Mouse (Mus musculus): ENCODE results near the gene Aldh4a1. TPM values are rescaled to one million over a fixed set of nuclear protein-coding genes. Genes with fewer than 3 reads are reported as not detected.

Aldh4a1 gene
- polyA plus RNA-seq, 1 experiment from 2014 or later: 15.4 TPM

DNA sequence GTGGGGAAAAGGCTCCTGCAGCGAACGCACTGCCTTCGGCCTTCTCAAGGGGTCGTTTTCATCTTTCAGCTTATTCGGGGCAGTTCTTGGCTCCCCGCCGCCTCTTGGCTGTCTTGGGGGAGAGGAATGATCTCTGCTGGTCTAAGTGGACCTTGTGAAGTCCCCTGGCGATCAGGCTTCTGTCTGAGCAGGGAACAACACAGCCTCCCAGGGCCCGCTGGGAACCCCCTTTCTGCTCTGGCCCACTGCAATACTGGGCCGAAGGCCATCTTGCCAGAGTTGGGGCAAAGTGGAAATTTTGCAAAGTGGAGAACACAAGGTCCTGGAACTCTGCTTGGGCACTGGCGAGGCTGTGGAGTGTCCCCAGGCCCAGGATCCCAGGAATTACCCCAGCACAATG is 38.0 kb upstream of the Aldh4a1 start:
- Histone ChIP-seq H3K4me1 (ENCODE audit: control insufficient read depth, insufficient read depth, low read length) (peaks cover 49% of the 10 kb centered on the region), H3K9me3 (ENCODE audit: control insufficient read depth, low read length) (no peaks in the 10 kb centered on the region), H3K36me3 (ENCODE audit: control insufficient read depth, insufficient read depth, low read length) (no peaks in the 10 kb centered on the region), H3K27ac (replicated peaks; ENCODE audit: low read depth, low read length) (no peak overlapping the region), H3K27me3 (ENCODE audit: control insufficient read depth, insufficient read depth, low read length) (no peaks in the 10 kb centered on the region), H3K4me2 (ENCODE audit: low read depth, severe bottlenecking) (no peak overlapping the region), H3K4me3 (ENCODE audit: low read depth, low read length) (no peak overlapping the region), H3K9ac (ENCODE audit: low read length) (no peak overlapping the region)
- WGBS: 82% methylated on average over 11 of the region's 11 CpGs
- ATAC-seq (ENCODE audit: insufficient number of reproducible peaks, low FRiP score, low TSS enrichment, low read depth) (no peak), DNase-seq (ENCODE audit: low spot score) (no peak)

DNA sequence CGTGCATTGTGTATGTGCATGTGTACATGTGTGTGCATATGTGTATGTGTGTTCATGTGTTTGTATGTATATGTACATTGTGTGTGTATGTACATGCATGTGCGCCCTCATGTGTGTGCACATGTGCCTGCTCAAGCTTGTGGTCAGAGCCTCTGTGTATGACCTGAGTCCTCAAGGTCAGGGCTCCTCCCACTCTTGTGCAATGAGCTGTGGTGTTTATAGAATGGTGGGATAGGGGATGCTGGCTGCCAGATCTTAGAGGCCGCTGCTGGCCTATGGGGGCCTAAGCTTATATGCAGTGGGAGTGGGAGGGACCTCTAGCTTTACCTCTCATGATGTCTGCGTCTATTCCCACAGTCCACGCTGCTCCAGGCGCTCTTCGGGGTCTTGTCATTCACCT is 37.0 kb upstream of the Aldh4a1 start:
- DNase-seq (ENCODE audit: low spot score): no peak
- H3K9me3 ChIP-seq (ENCODE audit: control insufficient read depth, low read length): no peaks in the 10 kb centered on the region
- H3K4me3 ChIP-seq (ENCODE audit: low read depth, low read length): no peak overlapping the region
- 88% methylated on average over 7 of the region's 7 CpGs for WGBS
- no peak overlapping the region for H3K4me2 ChIP-seq (ENCODE audit: low read depth, severe bottlenecking)
- ATAC-seq (ENCODE audit: insufficient number of reproducible peaks, low FRiP score, low TSS enrichment, low read depth): no peak
- peaks cover 49% of the 10 kb centered on the region for H3K4me1 ChIP-seq (ENCODE audit: control insufficient read depth, insufficient read depth, low read length)
- no peak overlapping the region for H3K9ac ChIP-seq (ENCODE audit: low read length)
- H3K27me3 ChIP-seq (ENCODE audit: control insufficient read depth, insufficient read depth, low read length): no peaks in the 10 kb centered on the region
- H3K36me3 ChIP-seq (ENCODE audit: control insufficient read depth, insufficient read depth, low read length): no peaks in the 10 kb centered on the region
- no peak overlapping the region for H3K27ac ChIP-seq (replicated peaks; ENCODE audit: low read depth, low read length)

DNA sequence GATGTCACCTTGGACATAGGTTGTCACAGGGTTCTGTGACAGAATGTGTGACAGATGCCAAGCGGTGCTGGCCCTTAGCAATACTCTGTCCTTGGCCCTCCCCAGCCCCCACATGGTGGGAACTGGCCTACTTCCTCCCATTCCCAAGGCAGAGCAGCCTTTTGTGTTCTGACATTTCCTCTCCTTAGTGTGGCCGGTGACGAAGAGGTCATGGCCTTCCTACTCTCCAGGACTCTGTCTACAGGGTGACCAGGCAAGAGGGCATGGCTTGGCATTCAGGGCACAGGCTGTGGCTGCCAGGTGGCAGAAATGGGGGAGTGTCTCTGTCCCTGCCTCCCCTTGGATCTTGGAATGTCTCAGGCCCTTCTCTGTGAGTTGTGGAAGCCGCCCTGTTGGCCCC is 35.3 kb upstream of the Aldh4a1 start:
- no peak for ATAC-seq (ENCODE audit: insufficient number of reproducible peaks, low FRiP score, low TSS enrichment, low read depth)
- Histone ChIP-seq H3K4me3 (ENCODE audit: low read depth, low read length) (no peak overlapping the region), H3K27me3 (ENCODE audit: control insufficient read depth, insufficient read depth, low read length) (no peaks in the 10 kb centered on the region), H3K9me3 (ENCODE audit: control insufficient read depth, low read length) (no peaks in the 10 kb centered on the region), H3K4me1 (ENCODE audit: control insufficient read depth, insufficient read depth, low read length) (peaks cover 35% of the 10 kb centered on the region), H3K9ac (ENCODE audit: low read length) (no peak overlapping the region), H3K27ac (replicated peaks; ENCODE audit: low read depth, low read length) (no peak overlapping the region), H3K4me2 (ENCODE audit: low read depth, severe bottlenecking) (no peak overlapping the region), H3K36me3 (ENCODE audit: control insufficient read depth, insufficient read depth, low read length) (no peaks in the 10 kb centered on the region)
- WGBS: 79% methylated on average over 4 of the region's 4 CpGs
- no peak for DNase-seq (ENCODE audit: low spot score)

DNA sequence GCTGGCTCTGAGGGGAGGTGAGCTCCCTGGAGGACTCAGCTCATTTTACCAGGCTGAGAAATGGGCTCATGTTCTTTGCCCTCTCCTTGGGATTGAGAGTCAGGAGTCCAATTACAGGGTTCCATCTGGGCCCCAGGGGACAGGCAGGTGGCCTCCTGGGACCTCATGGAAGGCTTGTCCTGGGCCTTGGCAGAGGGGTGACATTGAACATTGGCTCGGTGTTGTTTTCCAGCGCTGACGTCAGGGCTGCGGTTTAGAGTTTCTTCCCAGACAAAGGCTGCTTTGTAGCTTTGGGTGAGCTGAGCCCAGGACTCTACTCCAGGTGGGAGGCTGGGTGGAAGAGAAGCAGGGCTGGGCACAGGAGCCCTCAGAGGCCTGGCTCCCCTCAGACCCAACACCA is 34.9 kb upstream of the Aldh4a1 start:
- no peak overlapping the region for H3K9ac ChIP-seq (ENCODE audit: low read length)
- H3K4me2 ChIP-seq (ENCODE audit: low read depth, severe bottlenecking): no peak overlapping the region
- H3K4me3 ChIP-seq (ENCODE audit: low read depth, low read length): no peak overlapping the region
- H3K4me1 ChIP-seq (ENCODE audit: control insufficient read depth, insufficient read depth, low read length): peaks cover 31% of the 10 kb centered on the region
- no peak overlapping the region for H3K27ac ChIP-seq (replicated peaks; ENCODE audit: low read depth, low read length)
- H3K36me3 ChIP-seq (ENCODE audit: control insufficient read depth, insufficient read depth, low read length): no peaks in the 10 kb centered on the region
- WGBS: 83% methylated on average over 4 of the region's 4 CpGs
- H3K9me3 ChIP-seq (ENCODE audit: control insufficient read depth, low read length): no peaks in the 10 kb centered on the region
- no peaks in the 10 kb centered on the region for H3K27me3 ChIP-seq (ENCODE audit: control insufficient read depth, insufficient read depth, low read length)
- ATAC-seq (ENCODE audit: insufficient number of reproducible peaks, low FRiP score, low TSS enrichment, low read depth): no peak
- DNase-seq (ENCODE audit: low spot score): no peak

DNA sequence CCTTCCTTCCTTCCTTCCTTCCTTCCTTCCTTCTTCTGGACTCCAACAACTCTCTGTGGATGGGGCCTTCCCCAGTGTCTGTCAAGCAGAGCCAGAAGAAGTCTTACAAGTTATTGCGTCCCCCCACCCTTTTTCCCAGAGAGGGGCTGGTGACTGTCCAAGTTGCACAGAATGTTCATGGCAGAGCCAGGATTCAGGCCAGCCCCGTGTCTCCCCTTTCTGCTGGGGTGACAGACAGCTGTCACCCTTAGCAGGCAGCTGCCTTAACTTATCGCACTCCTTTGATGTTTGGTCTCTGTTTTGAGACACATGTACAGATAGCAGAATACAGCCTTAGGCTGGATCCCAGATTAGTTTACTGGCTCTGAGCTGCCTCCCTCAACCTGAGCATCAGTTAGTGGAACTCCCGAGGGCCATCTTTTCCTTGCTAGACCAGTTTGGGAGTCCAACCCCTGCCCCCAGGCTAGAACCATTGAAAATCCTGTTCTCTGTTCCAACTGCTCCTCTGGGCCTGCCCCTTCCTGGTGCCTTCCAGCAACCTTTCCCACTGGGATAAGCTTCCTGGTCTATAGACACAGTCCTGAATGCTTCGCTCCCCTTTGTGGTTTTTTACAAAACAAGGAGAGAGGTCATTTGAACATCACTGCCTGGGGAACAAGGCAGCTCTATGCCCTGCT is 33.2 kb upstream of the Aldh4a1 start:
- DNase-seq (ENCODE audit: low spot score): no peak
- 53% methylated on average over 5 of the region's 5 CpGs for WGBS
- Histone ChIP-seq H3K27me3 (ENCODE audit: control insufficient read depth, insufficient read depth, low read length) (no peaks in the 10 kb centered on the region), H3K27ac (replicated peaks; ENCODE audit: low read depth, low read length) (peak overlapping the region; percentile 9; the same call in 1 of the 2 replicates), H3K4me3 (ENCODE audit: low read depth, low read length) (no peak overlapping the region), H3K36me3 (ENCODE audit: control insufficient read depth, insufficient read depth, low read length) (no peaks in the 10 kb centered on the region; the same call in 1 of the 2 replicates), H3K9me3 (ENCODE audit: control insufficient read depth, low read length) (no peaks in the 10 kb centered on the region), H3K4me2 (ENCODE audit: low read depth, severe bottlenecking) (no peak overlapping the region), H3K9ac (ENCODE audit: low read length) (no peak overlapping the region), H3K4me1 (ENCODE audit: control insufficient read depth, insufficient read depth, low read length) (peaks cover 31% of the 10 kb centered on the region)
- ATAC-seq (ENCODE audit: insufficient number of reproducible peaks, low FRiP score, low TSS enrichment, low read depth): no peak

DNA sequence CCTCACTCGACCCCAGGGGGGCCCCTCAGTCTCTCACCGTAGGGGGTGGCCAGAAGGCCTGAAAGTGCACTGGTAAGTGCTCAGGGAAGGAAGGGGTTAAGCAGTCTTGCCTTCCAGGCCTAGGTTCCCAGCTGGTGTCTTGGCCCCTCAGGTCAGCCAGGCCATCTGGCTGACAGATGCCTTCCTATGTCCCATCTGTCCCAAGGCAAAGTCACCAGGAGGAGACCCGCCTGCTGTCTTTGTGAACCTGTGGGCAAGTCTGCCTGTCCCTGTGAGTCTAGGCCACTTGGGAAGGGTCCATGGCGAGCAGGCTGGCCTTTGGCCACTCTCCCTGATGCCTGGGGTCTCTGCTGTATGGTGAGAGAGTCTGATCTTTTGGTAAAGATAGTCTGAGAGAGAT is 32.2 kb upstream of the Aldh4a1 start:
- no peak overlapping the region for H3K27ac ChIP-seq (replicated peaks; ENCODE audit: low read depth, low read length)
- no peaks in the 10 kb centered on the region for H3K9me3 ChIP-seq (ENCODE audit: control insufficient read depth, low read length)
- H3K27me3 ChIP-seq (ENCODE audit: control insufficient read depth, insufficient read depth, low read length): no peaks in the 10 kb centered on the region
- H3K4me1 ChIP-seq (ENCODE audit: control insufficient read depth, insufficient read depth, low read length): peaks cover 31% of the 10 kb centered on the region
- DNase-seq (ENCODE audit: low spot score) (peak; percentile 62), ATAC-seq (ENCODE audit: insufficient number of reproducible peaks, low FRiP score, low TSS enrichment, low read depth) (no peak)
- no peaks in the 10 kb centered on the region; the same call in 1 of the 2 replicates for H3K36me3 ChIP-seq (ENCODE audit: control insufficient read depth, insufficient read depth, low read length)
- 15% methylated on average over 4 of the region's 4 CpGs for WGBS
- no peak overlapping the region for H3K4me2 ChIP-seq (ENCODE audit: low read depth, severe bottlenecking)
- no peak overlapping the region for H3K4me3 ChIP-seq (ENCODE audit: low read depth, low read length)
- peak overlapping the region; percentile 32; the same call in 1 of the 2 replicates for H3K9ac ChIP-seq (ENCODE audit: low read length)

DNA sequence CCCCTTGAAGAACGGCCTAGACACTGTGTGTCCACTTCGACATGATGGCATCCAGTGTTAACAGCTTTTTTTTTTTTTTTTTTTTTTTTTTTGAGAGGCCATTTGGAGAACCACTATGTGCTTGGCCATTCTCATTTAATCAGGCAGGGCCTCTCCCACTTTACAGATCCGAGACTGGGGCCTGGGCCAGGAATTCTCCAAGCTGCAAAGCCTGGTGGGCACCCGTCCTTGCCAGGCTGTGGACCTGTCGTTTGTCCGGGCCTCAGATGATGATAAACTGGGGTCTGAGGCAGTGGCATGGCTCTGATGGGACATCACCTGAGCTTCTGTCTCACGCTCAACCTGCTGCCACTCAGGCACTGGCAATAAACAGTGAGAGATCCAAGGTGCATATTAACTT is 29.8 kb upstream of the Aldh4a1 start:
- no peak overlapping the region for H3K9ac ChIP-seq (ENCODE audit: low read length)
- H3K9me3 ChIP-seq (ENCODE audit: control insufficient read depth, low read length): no peaks in the 10 kb centered on the region
- H3K27me3 ChIP-seq (ENCODE audit: control insufficient read depth, insufficient read depth, low read length): no peaks in the 10 kb centered on the region
- ATAC-seq (ENCODE audit: insufficient number of reproducible peaks, low FRiP score, low TSS enrichment, low read depth) (no peak), DNase-seq (ENCODE audit: low spot score) (no peak)
- no peaks in the 10 kb centered on the region; the same call in 1 of the 2 replicates for H3K36me3 ChIP-seq (ENCODE audit: control insufficient read depth, insufficient read depth, low read length)
- H3K27ac ChIP-seq (replicated peaks; ENCODE audit: low read depth, low read length): no peak overlapping the region
- 57% methylated on average over 7 of the region's 7 CpGs for WGBS
- no peak overlapping the region for H3K4me2 ChIP-seq (ENCODE audit: low read depth, severe bottlenecking)
- peaks cover 46% of the 10 kb centered on the region for H3K4me1 ChIP-seq (ENCODE audit: control insufficient read depth, insufficient read depth, low read length)
- H3K4me3 ChIP-seq (ENCODE audit: low read depth, low read length): no peak overlapping the region

DNA sequence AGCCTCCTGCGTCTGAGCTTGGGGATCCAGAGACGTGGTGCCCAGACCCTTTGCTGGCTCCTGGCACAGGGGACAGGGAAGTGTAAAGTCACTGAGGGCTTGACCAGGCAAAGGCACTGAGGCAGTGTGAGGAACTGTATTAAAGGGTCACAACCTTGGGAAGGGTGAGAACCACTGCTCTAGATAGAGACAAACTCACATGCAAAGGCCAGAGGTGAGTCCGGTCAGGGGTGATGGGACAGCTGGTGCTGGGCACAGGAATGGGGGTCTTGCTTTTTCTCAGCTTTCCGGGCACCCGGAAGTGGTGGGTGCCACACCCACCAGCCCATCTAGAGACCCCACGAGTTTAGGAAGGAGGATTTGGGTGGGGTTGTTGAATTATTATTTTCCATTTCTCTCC is 29.3 kb upstream of the Aldh4a1 start:
- Histone ChIP-seq H3K4me3 (ENCODE audit: low read depth, low read length) (no peak overlapping the region), H3K9me3 (ENCODE audit: control insufficient read depth, low read length) (no peaks in the 10 kb centered on the region), H3K27ac (replicated peaks; ENCODE audit: low read depth, low read length) (no peak overlapping the region), H3K4me1 (ENCODE audit: control insufficient read depth, insufficient read depth, low read length) (peaks cover 50% of the 10 kb centered on the region), H3K36me3 (ENCODE audit: control insufficient read depth, insufficient read depth, low read length) (no peaks in the 10 kb centered on the region; the same call in 1 of the 2 replicates), H3K9ac (ENCODE audit: low read length) (no peak overlapping the region), H3K27me3 (ENCODE audit: control insufficient read depth, insufficient read depth, low read length) (no peaks in the 10 kb centered on the region), H3K4me2 (ENCODE audit: low read depth, severe bottlenecking) (no peak overlapping the region)
- DNase-seq (ENCODE audit: low spot score) (no peak), ATAC-seq (ENCODE audit: insufficient number of reproducible peaks, low FRiP score, low TSS enrichment, low read depth) (no peak)
- 68% methylated on average over 6 of the region's 6 CpGs for WGBS

DNA sequence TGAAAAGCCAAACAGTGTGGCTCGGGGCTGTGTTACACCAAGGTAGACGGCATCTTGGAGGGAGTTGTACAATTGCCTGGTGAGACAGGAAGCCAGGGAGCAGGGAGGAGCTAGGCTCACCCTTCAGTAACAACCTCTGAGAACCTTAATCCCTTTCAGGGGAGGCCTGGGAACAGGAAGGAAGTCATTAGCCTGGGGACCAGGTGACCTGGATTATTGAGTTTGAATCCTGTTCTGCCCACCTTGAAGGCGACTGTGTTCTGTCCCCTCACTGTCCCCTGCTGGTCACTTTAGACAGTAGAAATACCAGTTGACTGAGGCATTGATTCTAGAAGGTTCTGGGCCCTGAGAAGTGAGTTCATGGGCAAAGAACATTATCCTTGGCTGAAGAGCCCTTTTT is 28.6 kb upstream of the Aldh4a1 start:
- H3K27ac ChIP-seq (replicated peaks; ENCODE audit: low read depth, low read length): 0 out of 2 replicates have a peak overlapping the region, but pooled peaks have one; percentile 45

More for the DNA sequence above, 28.6 kb upstream of the Aldh4a1 start:
- 14% methylated on average over 3 of the region's 3 CpGs for WGBS
- Histone ChIP-seq H3K36me3 (ENCODE audit: control insufficient read depth, insufficient read depth, low read length) (no peaks in the 10 kb centered on the region; the same call in 1 of the 2 replicates), H3K9me3 (ENCODE audit: control insufficient read depth, low read length) (no peaks in the 10 kb centered on the region), H3K4me3 (ENCODE audit: low read depth, low read length) (no peak overlapping the region), H3K4me1 (ENCODE audit: control insufficient read depth, insufficient read depth, low read length) (peaks cover 56% of the 10 kb centered on the region), H3K9ac (ENCODE audit: low read length) (no peak overlapping the region), H3K27me3 (ENCODE audit: control insufficient read depth, insufficient read depth, low read length) (no peaks in the 10 kb centered on the region), H3K4me2 (ENCODE audit: low read depth, severe bottlenecking) (no peak overlapping the region)
- peak; percentile 54 for DNase-seq (ENCODE audit: low spot score)
- ATAC-seq (ENCODE audit: insufficient number of reproducible peaks, low FRiP score, low TSS enrichment, low read depth): no peak
